Mouse (Mus musculus): ENCODE results near the gene Ccdc34.

The Ccdc34 gene

DNA sequence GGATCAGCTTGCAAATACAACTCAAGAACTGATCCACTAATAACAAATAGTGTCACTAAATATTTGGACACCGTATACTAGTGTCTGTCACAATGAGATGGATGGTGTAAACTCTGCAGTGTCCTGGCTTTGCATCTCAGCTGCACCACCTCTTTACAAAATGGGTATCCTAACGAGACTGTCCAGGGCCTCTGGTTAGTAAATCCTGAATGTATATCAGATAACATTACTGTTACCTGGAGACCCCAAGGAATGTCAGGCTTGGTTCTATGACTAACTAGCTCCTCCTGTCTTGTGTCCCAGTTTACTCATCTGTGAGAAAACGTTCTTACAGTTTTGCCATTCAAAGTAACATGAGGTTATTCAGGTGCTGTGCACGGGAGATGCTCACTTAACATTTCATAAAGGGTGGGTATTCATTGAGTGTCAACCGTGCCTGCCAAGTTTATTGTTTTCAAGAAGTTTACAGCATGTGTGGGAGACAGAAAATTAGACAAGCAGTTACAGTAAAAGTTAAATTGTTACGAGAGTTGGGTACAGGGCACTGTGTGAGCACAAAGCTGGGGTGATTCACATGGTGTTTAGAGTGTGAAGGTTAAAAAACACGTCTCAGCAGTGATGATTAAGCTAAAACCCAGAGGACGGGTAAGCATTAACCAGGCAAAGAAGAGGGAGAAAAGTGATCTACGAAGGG lies 197.5 kb downstream of the Ccdc34 start:
- DNase-seq (ENCODE audit: low read depth): no peak

DNA sequence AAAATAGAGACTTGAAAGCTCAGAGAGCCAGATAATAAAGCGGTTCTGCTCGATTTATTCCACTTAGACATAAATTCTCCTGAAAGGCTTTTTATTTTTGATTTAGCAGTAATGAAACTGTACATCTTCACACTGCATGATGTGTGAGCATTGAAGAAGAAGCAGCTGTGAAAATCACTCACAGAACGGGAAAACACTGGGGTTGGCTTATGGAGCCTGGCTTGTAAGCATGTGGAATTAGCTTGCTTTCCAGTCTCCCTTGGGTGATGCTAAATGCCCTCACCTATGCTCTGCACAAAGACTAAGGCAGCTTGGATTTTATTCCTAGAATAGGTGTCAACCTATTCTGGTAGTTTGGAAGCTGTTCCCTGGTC lies 198.1 kb downstream of the Ccdc34 start:
- DNase-seq (ENCODE audit: low read depth): no peak

DNA sequence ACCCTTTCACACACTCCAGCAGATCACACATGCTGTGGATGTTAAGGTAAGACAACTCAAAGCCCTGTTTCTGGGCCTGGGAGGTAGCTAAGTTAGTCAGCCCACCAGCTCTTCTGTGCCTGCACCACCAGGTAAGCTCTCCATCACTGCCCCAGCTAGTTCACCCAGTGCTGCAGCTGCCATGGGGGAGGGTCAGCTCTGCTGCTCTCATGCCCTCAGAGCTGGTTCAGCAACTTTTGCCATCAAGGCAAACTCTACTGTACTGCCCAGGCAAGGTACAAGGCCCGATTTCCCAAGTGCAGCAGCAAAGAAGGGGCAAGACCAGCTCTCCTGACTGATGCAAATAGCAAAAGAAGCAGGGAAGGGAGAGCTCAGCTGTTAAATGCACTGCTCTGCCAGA lies 202.9 kb downstream of the Ccdc34 start:
- no peak for DNase-seq (ENCODE audit: low read depth)

DNA sequence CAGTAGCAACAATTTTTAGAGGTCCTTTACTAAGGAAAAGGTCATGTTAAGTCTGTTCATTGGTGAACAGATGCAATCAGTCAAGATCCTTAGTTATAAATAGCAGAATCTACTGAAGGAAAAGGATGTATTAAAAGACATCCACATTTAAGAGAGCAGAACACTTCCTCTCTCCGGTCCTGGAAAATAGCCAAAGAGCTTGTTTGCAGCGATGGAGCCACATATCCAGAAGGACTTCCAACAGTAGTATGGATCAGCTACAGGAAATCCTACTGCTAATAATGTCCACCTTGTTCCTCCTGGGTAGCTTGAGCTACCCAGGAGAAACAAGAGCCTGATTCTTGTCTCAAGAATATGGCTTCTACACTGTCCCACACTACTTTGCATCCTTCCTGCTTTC lies 205.2 kb downstream of the Ccdc34 start:
- no peak for DNase-seq (ENCODE audit: low read depth)

All from naive thymus-derived CD4-positive, alpha-beta T cell, adult 2 months (primary cell).